Mouse (Mus musculus) lung, embryonic 14.5 days (tissue): ENCODE data around the gene Gm17334. TPM values are rescaled to one million over a fixed set of nuclear protein-coding genes. Genes with fewer than 3 reads are reported as not detected.

ENCODE experiments used
- ATAC-seq: fragments of 200-750 bp; cut with Nextera tagmentation; 2 replicates; pipeline ENCODE4 v1.8.0; 2017; ENCODE audit warnings: mild to moderate bottlenecking, moderate TSS enrichment, moderate library complexity; ENCODE audit not compliant: insufficient read depth
- DNase-seq: peaks from one replicate; pipeline ENCODE4 v3.0.0-alpha.2; 2015
- H3K27ac ChIP-seq: fragments of 300-500 bp; sonication (generic); 2 replicates; pipeline ENCODE4 v1.5.1; 2014; ENCODE audit warnings: low read depth, mild to moderate bottlenecking, moderate library complexity
- H3K27me3 ChIP-seq: fragments of 300-500 bp; sonication (generic); 2 replicates; pipeline ENCODE4 v1.6.1; 2014; ENCODE audit warnings: low read length, control low read depth; ENCODE audit not compliant: insufficient read depth
- H3K36me3 ChIP-seq: fragments of 300-500 bp; sonication (generic); 2 replicates; pipeline ENCODE4 v1.6.1; 2014; ENCODE audit warnings: control low read depth; ENCODE audit not compliant: insufficient read depth
- H3K4me1 ChIP-seq: fragments of 300-500 bp; sonication (generic); 2 replicates; pipeline ENCODE4 v1.6.1; 2014; ENCODE audit warnings: antibody characterized with exemption, control low read depth; ENCODE audit not compliant: insufficient read depth
- H3K4me2 ChIP-seq: fragments of 300-500 bp; sonication (generic); 2 replicates; pipeline ENCODE4 v1.6.1; 2014; ENCODE audit warnings: mild to moderate bottlenecking
- H3K4me3 ChIP-seq: fragments of 300-500 bp; sonication (generic); 2 replicates; pipeline ENCODE4 v1.5.1; 2014; ENCODE audit warnings: low read depth, low read length
- H3K9ac ChIP-seq: fragments of 300-500 bp; sonication (generic); 2 replicates; pipeline ENCODE4 v1.6.1; 2014
- H3K9me3 ChIP-seq: fragments of 300-500 bp; sonication (generic); 2 replicates; pipeline ENCODE4 v1.6.1; 2016; ENCODE audit warnings: low read depth, low read length, control low read depth
- CTCF ChIP-seq: IDR thresholded peaks from 2 replicates; pipeline ENCODE4 v1.5.1; 2016; ENCODE audit warnings: antibody characterized with exemption, low read depth
- WGBS: fragments of 180-500 bp; shearing (Covaris S2); extraction: QIAGEN DNeasy Blood & Tissue Kit; methylation state at CpG from one replicate; pipeline ENCODE4 v1.1.7; 2014; 5-methylcytosine and 5-hydroxymethylcytosine counted together
- microRNA-seq: library from miRNA; unstranded; fragments of <30 nt; microRNA quantifications from one replicate; pipeline ENCODE4, GENCODE M21; 2016; ENCODE audit warnings: borderline number of aligned reads
- polyA plus RNA-seq: library from polyadenylated mRNA; unstranded; fragments of >200 nt; fragmentation: Nextera tagmentation; extraction: Ambion mirVana; gene quantifications from 2 replicates; pipeline ENCODE4 v1.2.1, GENCODE M21; 2014

The Gm17334 gene
- polyA plus RNA-seq, 1 experiment from 2014 or later: 0.28 TPM

DNA sequence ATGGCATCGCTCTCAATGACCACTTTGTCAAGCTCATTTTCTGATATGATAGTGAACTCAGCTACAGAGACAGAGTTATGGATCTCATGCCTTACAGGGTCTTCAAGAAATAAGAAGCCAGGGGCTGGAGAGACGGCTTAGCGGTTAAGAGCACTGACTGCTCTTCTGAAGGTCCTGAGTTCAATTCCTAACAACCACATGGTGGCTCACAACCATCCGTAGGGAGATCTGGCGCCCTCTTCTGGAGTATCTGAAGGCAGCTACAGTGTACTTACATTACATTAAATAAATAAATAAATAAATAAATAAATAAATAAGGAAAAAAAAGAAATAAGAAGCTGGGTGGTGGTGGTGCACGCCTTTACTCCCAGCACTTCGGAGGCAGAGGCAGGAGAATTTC is 39.2 kb downstream of the Gm17334 start:
- Histone ChIP-seq H3K4me1 (no peaks in the 10 kb centered on the region), H3K4me2 (no peak overlapping the region), H3K9ac (no peak overlapping the region), H3K27me3 (no peaks in the 10 kb centered on the region), H3K36me3 (no peaks in the 10 kb centered on the region), H3K4me3 (no peak overlapping the region), H3K9me3 (no peaks in the 10 kb centered on the region), H3K27ac (no peak overlapping the region)
- 82% methylated on average over 7 of the region's 7 CpGs for WGBS
- no peak for DNase-seq
- peak; percentile 14; the same call in 1 of the 2 replicates for TF ChIP-seq CTCF
- no peak for ATAC-seq

- Histone ChIP-seq H3K9ac (no peak overlapping the region), H3K27me3 (no peaks in the 10 kb centered on the region), H3K4me2 (no peak overlapping the region), H3K9me3 (no peaks in the 10 kb centered on the region), H3K27ac (no peak overlapping the region), H3K4me3 (no peak overlapping the region), H3K36me3 (no peaks in the 10 kb centered on the region), H3K4me1 (no peaks in the 10 kb centered on the region)
- DNase-seq: no peak
- 80% methylated on average over 8 of the region's 8 CpGs for WGBS
- no peak for ATAC-seq
- no peak for TF ChIP-seq CTCF
Observed at GRCm38 (mm10) chr11:53732244-53732643, 40.7 kb downstream of the Gm17334 start.

DNA sequence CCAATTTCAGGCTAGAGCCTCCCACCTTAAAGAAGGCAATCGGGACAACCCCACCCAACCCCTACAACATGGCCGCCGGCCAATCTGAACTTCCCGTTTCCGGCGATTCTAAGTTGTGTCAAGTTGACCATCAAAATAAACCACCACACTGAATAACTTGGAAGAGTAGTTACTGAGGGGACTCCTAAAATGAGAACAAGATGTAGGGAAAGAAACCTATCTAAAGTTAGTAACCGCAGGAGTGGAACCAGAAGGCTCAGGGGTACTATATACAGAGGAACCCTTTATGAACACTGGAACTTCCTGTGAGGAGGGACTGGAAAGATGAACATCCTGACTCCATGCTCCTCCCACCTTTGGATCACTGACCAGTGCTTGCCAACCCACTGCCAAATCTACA is 41.5 kb downstream of the Gm17334 start:
- DNase-seq (no peak), ATAC-seq (no peak)
- no peak overlapping the region for H3K9ac ChIP-seq
- no peak for TF ChIP-seq CTCF
- no peak overlapping the region for H3K4me3 ChIP-seq
- no peaks in the 10 kb centered on the region for H3K9me3 ChIP-seq
- H3K4me2 ChIP-seq: no peak overlapping the region
- H3K36me3 ChIP-seq: no peaks in the 10 kb centered on the region
- WGBS: 95% methylated on average over 7 of the region's 7 CpGs
- no peaks in the 10 kb centered on the region for H3K27me3 ChIP-seq
- no peaks in the 10 kb centered on the region for H3K4me1 ChIP-seq
- H3K27ac ChIP-seq: no peak overlapping the region

Small RNA genes lying within 50 kb of the gene (microRNA-seq; reads per million reads assigned to microRNA genes)
- not detected for gene Mir7671

Other genes starting within 250 kb of the Gm17334 start
- gene Kif3a, start 205.8 kb downstream of the Gm17334 start, polyA plus RNA-seq: 67.9 and 69.7 TPM in 2 replicates
- gene Il4, start 154.5 kb downstream of the Gm17334 start, polyA plus RNA-seq: 1.1 and 2.1 TPM in 2 replicates
- not detected in 2 replicates for gene Il13, start 138.5 kb downstream of the Gm17334 start, polyA plus RNA-seq
- gene Rad50, start 65.9 kb downstream of the Gm17334 start, polyA plus RNA-seq: 29.3 and 32.3 TPM in 2 replicates
- gene Il5, start 52.4 kb downstream of the Gm17334 start, polyA plus RNA-seq: not detected in 2 replicates
- gene Irf1, start 3.2 kb downstream of the Gm17334 start, polyA plus RNA-seq: 17.3 and 17.9 TPM in 2 replicates
- 1.0 and 2.2 TPM in 2 replicates for gene Gm12216, start 86.1 kb upstream of the Gm17334 start, polyA plus RNA-seq
- gene Slc22a5, start 118.5 kb upstream of the Gm17334 start, polyA plus RNA-seq: 7.6 and 8.9 TPM in 2 replicates
- 5.7 and 5.8 TPM in 2 replicates for gene Slc22a21, start 207.1 kb upstream of the Gm17334 start, polyA plus RNA-seq